Mouse (Mus musculus) thymus, adult 2 months (tissue): ENCODE data around the gene Pate1. TPM values are rescaled to one million over a fixed set of nuclear protein-coding genes. Genes with fewer than 3 reads are reported as not detected.

ENCODE experiments used
- DNase-seq: peaks from one replicate; pipeline ENCODE4 v3.0.0; 2021
- H3K27ac ChIP-seq: fragments of 200-500 bp; 2 replicates; pipeline ENCODE4 v1.5.1; 2012; ENCODE audit warnings: low read length, control low read depth; ENCODE audit not compliant: control insufficient read depth, insufficient read depth
- H3K27me3 ChIP-seq: fragments of 200-500 bp; 2 replicates; pipeline ENCODE4 v1.6.1; 2012; ENCODE audit warnings: mild to moderate bottlenecking, low read length, moderate library complexity, mixed read lengths; ENCODE audit not compliant: control insufficient read depth, insufficient read depth
- H3K36me3 ChIP-seq: fragments of 200-500 bp; 2 replicates; pipeline ENCODE4 v1.6.1; 2012; ENCODE audit warnings: mild to moderate bottlenecking, low read length, moderate library complexity; ENCODE audit not compliant: control insufficient read depth, insufficient read depth
- H3K4me1 ChIP-seq: fragments of 200-500 bp; replicated peaks from 2 replicates; pipeline ENCODE4 v1.6.1; 2012; ENCODE audit warnings: low read length; ENCODE audit not compliant: control insufficient read depth, insufficient read depth
- H3K4me3 ChIP-seq: fragments of 200-500 bp; 2 replicates; pipeline ENCODE4 v1.5.1; 2012; ENCODE audit warnings: mild to moderate bottlenecking, low read length, control low read depth, moderate library complexity; ENCODE audit not compliant: control insufficient read depth, insufficient read depth
- CTCF ChIP-seq: fragments of 200-500 bp; IDR thresholded peaks from 2 replicates; pipeline ENCODE4 v1.5.1; 2012; ENCODE audit warnings: mild to moderate bottlenecking, control low read depth, low read length, moderate library complexity, borderline replicate concordance; ENCODE audit not compliant: control insufficient read depth, poor library complexity, insufficient read depth; ENCODE audit errors: extremely low read depth
- POLR2A ChIP-seq: fragments of 200-500 bp; IDR thresholded peaks from 2 replicates; pipeline ENCODE4 v1.6.1; 2012; ENCODE audit warnings: mild to moderate bottlenecking, low read length, control low read depth, moderate library complexity; ENCODE audit not compliant: control insufficient read depth, poor library complexity, insufficient read depth; ENCODE audit errors: extremely low read depth
- WGBS: fragments of 180-500 bp; shearing (Covaris S2); methylation state at CpG from one replicate; pipeline ENCODE4 v1.1.7; 2018; 5-methylcytosine and 5-hydroxymethylcytosine counted together
- polyA plus RNA-seq: library from polyadenylated mRNA; depleted of rRNA; stranded (reverse); fragments of >200 nt; gene quantifications from 2 replicates; pipeline ENCODE4 v1.2.3, GENCODE M21; 2012; rRNA removed

Gene Pate1
- polyA plus RNA-seq: not detected in 2 replicates

- 65% methylated on average over 1 of the region's 1 CpGs for WGBS
- no peaks in the 10 kb centered on the region for H3K36me3 ChIP-seq
- H3K27ac ChIP-seq: no peak within 1 kb of the TSS
- DNase-seq: no peak
- H3K4me1 ChIP-seq: no peaks in the 10 kb centered on the region
- no peaks in the 10 kb centered on the region for H3K27me3 ChIP-seq
- no peak within 1 kb of the TSS for H3K4me3 ChIP-seq
- TF ChIP-seq CTCF: no peak
- no peak for TF ChIP-seq POLR2A
These were observed at the start of gene Pate1 for GRCm38 (mm10) chr9:35687013-35687412. Gene Pate1 (minus strand): TSS chr9:35687390.

GRCm38 (mm10) chr9:35707265-35707664, 20.1 kb upstream of the Pate1 start:
- no peaks in the 10 kb centered on the region for H3K4me1 ChIP-seq
- H3K27me3 ChIP-seq: no peaks in the 10 kb centered on the region
- DNase-seq: no peak
- H3K4me3 ChIP-seq: no peak overlapping the region
- TF ChIP-seq CTCF: no peak
- no peak for TF ChIP-seq POLR2A
- H3K27ac ChIP-seq: no peak overlapping the region
- no peaks in the 10 kb centered on the region for H3K36me3 ChIP-seq

- no peak for DNase-seq
- no peak for TF ChIP-seq POLR2A
- TF ChIP-seq CTCF: no peak
- H3K27me3 ChIP-seq: no peaks in the 10 kb centered on the region
- no peaks in the 10 kb centered on the region for H3K4me1 ChIP-seq
- H3K27ac ChIP-seq: no peak overlapping the region
- H3K4me3 ChIP-seq: no peak overlapping the region
- H3K36me3 ChIP-seq: no peaks in the 10 kb centered on the region
These were observed 4.7 kb upstream of the Pate1 start for GRCm38 (mm10) chr9:35691924-35692323.

- TF ChIP-seq POLR2A (no peak), CTCF (no peak)
- no peak overlapping the region for H3K27ac ChIP-seq
- H3K4me1 ChIP-seq: no peaks in the 10 kb centered on the region
- 87% methylated on average over 2 of the region's 2 CpGs for WGBS
- no peaks in the 10 kb centered on the region for H3K36me3 ChIP-seq
- H3K4me3 ChIP-seq: no peak overlapping the region
- no peak for DNase-seq
- H3K27me3 ChIP-seq: no peaks in the 10 kb centered on the region
These were observed 13.6 kb downstream of the Pate1 start for GRCm38 (mm10) chr9:35673557-35673956.

DNA sequence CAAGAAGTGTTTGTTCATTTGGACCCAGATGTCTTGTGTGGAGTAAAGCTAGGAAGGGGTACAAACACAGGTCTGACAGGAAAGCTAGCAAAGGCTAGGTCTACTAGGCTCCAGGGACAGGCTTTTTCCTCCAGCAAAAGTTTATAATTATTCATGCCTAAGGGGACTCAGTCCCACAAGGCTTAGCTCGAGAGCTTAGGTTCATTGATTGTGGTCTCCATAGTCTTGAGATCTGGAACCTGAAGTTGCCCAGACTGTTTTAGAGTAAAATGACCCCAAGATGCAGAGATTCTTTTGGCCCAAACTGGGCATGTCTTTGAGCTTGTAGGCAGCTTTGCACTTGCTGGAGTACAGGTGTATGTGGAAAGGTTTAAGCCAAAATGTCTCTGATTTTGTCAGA, 39.1 kb downstream of the Pate1 start, which contains the start of gene Pate3:
Gene Pate3 (minus strand): TSS at position 101 of the 400 bp plus-strand sequence.
- no peak for DNase-seq
- Histone ChIP-seq H3K36me3 (no peaks in the 10 kb centered on the region), H3K27ac (no peak within 1 kb of the TSS), H3K27me3 (no peaks in the 10 kb centered on the region), H3K4me3 (no peak within 1 kb of the TSS), H3K4me1 (no peaks in the 10 kb centered on the region)
- TF ChIP-seq CTCF (no peak), POLR2A (no peak)
- 85% methylated on average over 1 of the region's 1 CpGs for WGBS

Other genes with a start within 250 kb of the Pate1 start
- not detected in 2 replicates for gene Gm1113, start 169.1 kb downstream of the Pate1 start, polyA plus RNA-seq
- gene Ddx25, start 128.9 kb downstream of the Pate1 start, polyA plus RNA-seq: 0.03 and 0.08 TPM in 2 replicates
- gene Pus3, start 128.8 kb downstream of the Pate1 start, polyA plus RNA-seq: 4.7 and 6.1 TPM in 2 replicates
- gene Pate2, start 117.1 kb downstream of the Pate1 start, polyA plus RNA-seq: 0.33 and 0.49 TPM in 2 replicates
- gene Hyls1, start 117.0 kb downstream of the Pate1 start, polyA plus RNA-seq: 4.8 and 4.9 TPM in 2 replicates
- gene Pate4, start 75.4 kb downstream of the Pate1 start, polyA plus RNA-seq: not detected in 2 replicates
- gene Pate3, start 39.2 kb downstream of the Pate1 start, polyA plus RNA-seq: not detected in 2 replicates
- not detected in 2 replicates for gene Gm17677, start 53.7 kb upstream of the Pate1 start, polyA plus RNA-seq
- not detected in 2 replicates for gene Gm17727, start 90.7 kb upstream of the Pate1 start, polyA plus RNA-seq
- not detected in 2 replicates for gene Gm27235, start 102.7 kb upstream of the Pate1 start, polyA plus RNA-seq
- gene D730048I06Rik, start 102.7 kb upstream of the Pate1 start, polyA plus RNA-seq: not detected in 2 replicates
- gene 9230110F15Rik, start 156.8 kb upstream of the Pate1 start, polyA plus RNA-seq: not detected in 2 replicates
- gene 9230113P08Rik, start 221.0 kb upstream of the Pate1 start, polyA plus RNA-seq: not detected in 2 replicates